ENCODE assay signal across 24 mouse cellular contexts in genomic region chr2:31042881-31043280, GRCm38 (mm10).
A peak's percentile ranks its signal among the peaks of the same experiment; 100 is the strongest.
DNase-seq lines count a peak whose midpoint lies in the region; ATAC-seq and TF ChIP-seq lines count a peak whose summit lies in the region.
"Had no signal": no experiment of that assay in that cellular context is flagged by ENCODE, and none has a peak within 500 bp of the region (broad histone marks: within the 10 kb centered on the region; RNA-seq: fewer than 3 reads in every experiment).

No protein-coding gene starts in this region.

- no peak for TF ChIP-seq CTCF in stomach, postnatal 0 days (IDR thresholded peaks at IDR 0.05; ENCODE audit: low read depth)

- 0 out of 2 replicates have a peak overlapping the region, but pooled peaks have one; percentile 22 for H3K27ac ChIP-seq in embryonic facial prominence, embryonic 15.5 days (replicated peaks)
- H3K27ac ChIP-seq in embryonic facial prominence, embryonic 10.5 days (replicated peaks) = no peak overlapping the region
- peak overlapping the region; percentile 67 for H3K27ac ChIP-seq in stomach, postnatal 0 days (replicated peaks)
- no peak overlapping the region for H3K27ac ChIP-seq in hindbrain, embryonic 13.5 days
- H3K27ac ChIP-seq: embryonic facial prominence, embryonic 12.5 days; gastrocnemius, adult 2 months; hindbrain, postnatal 0 days; liver, embryonic 13.5 days; neural tube, embryonic 15.5 days had no signal

- DNase-seq in embryonic facial prominence, embryonic 10.5 days (ENCODE audit: low spot score) = no peak
- peak; percentile 67 for DNase-seq in ES-CJ7 (ENCODE audit: low read depth, low spot score)
- DNase-seq in brain, adult 2 months (ENCODE audit: low read depth, low spot score) = peak; percentile 50
- DNase-seq in stomach, postnatal 0 days (ENCODE audit: low spot score) = no peak
- DNase-seq in spleen, postnatal 4 days (ENCODE audit: low spot score in 2 of 2) = no peak
- DNase-seq in cerebellum, postnatal 36 days = no peak
- DNase-seq: adrenal gland, postnatal 25 days; cerebellum, adult 9-11 months; gastrocnemius, adult 2 months; kidney, adult 9 months; liver, embryonic 13.5 days; lung, adult 2 months; lung, postnatal 14 days; thymus, adult 18-20 months; thymus, postnatal 36 days had no signal

- peak; percentile 20 for TF ChIP-seq EP300 in stomach, postnatal 0 days (optimal IDR thresholded peaks at IDR 0.05)

- ATAC-seq in embryonic facial prominence, embryonic 15.5 days (ENCODE audit: insufficient number of reproducible peaks, low FRiP score, low TSS enrichment, low read depth) = no peak
- peak; percentile 70 for ATAC-seq in stomach, postnatal 0 days (ENCODE audit: low FRiP score, low TSS enrichment)
- no peak for ATAC-seq in hindbrain, embryonic 13.5 days (ENCODE audit: low FRiP score)
- ATAC-seq: forebrain, embryonic 14.5 days; hindbrain, postnatal 0 days; intestine, embryonic 16.5 days had no signal

- H3K9ac ChIP-seq in embryonic facial prominence, embryonic 15.5 days = no peak overlapping the region
- H3K9ac ChIP-seq in stomach, postnatal 0 days (ENCODE audit: low read length) = no peak overlapping the region
- H3K9ac ChIP-seq in hindbrain, embryonic 13.5 days = no peak overlapping the region
- H3K9ac ChIP-seq: embryonic facial prominence, embryonic 12.5 days; liver, embryonic 13.5 days; neural tube, embryonic 15.5 days had no signal

- H3K27me3 ChIP-seq in embryonic facial prominence, embryonic 15.5 days = no peaks in the 10 kb centered on the region
- no peaks in the 10 kb centered on the region for H3K27me3 ChIP-seq in embryonic facial prominence, embryonic 10.5 days (replicated peaks; ENCODE audit: low read depth, poor library complexity, severe bottlenecking)
- H3K27me3 ChIP-seq in stomach, postnatal 0 days (ENCODE audit: control insufficient read depth, insufficient read depth, low read length) = no peaks in the 10 kb centered on the region
- no peaks in the 10 kb centered on the region for H3K27me3 ChIP-seq in hindbrain, embryonic 13.5 days
- H3K27me3 ChIP-seq: embryonic facial prominence, embryonic 12.5 days; liver, embryonic 13.5 days; neural tube, embryonic 15.5 days had no signal

- H3K4me1 ChIP-seq in embryonic facial prominence, embryonic 15.5 days = no peaks in the 10 kb centered on the region
- H3K4me1 ChIP-seq in embryonic facial prominence, embryonic 10.5 days = no peaks in the 10 kb centered on the region
- H3K4me1 ChIP-seq in stomach, postnatal 0 days (replicated peaks; ENCODE audit: control insufficient read depth, insufficient read depth) = no peaks in the 10 kb centered on the region
- no peaks in the 10 kb centered on the region for H3K4me1 ChIP-seq in hindbrain, embryonic 13.5 days (replicated peaks)
- H3K4me1 ChIP-seq: embryonic facial prominence, embryonic 12.5 days; neural tube, embryonic 15.5 days had no signal

- peaks cover 4% of the 10 kb centered on the region; the same call in 1 of the 2 replicates for H3K9me3 ChIP-seq in embryonic facial prominence, embryonic 15.5 days (replicated peaks)
- H3K9me3 ChIP-seq in embryonic facial prominence, embryonic 10.5 days = no peaks in the 10 kb centered on the region; the same call in 1 of the 2 replicates
- H3K9me3 ChIP-seq in stomach, postnatal 0 days (ENCODE audit: control insufficient read depth, low read length) = no peaks in the 10 kb centered on the region
- no peaks in the 10 kb centered on the region for H3K9me3 ChIP-seq in hindbrain, embryonic 13.5 days
- H3K9me3 ChIP-seq: liver, embryonic 13.5 days; neural tube, embryonic 15.5 days had no signal

- H3K36me3 ChIP-seq in embryonic facial prominence, embryonic 15.5 days = peaks cover 62% of the 10 kb centered on the region
- H3K36me3 ChIP-seq in embryonic facial prominence, embryonic 10.5 days (replicated peaks) = peaks cover 58% of the 10 kb centered on the region
- peaks cover 11% of the 10 kb centered on the region for H3K36me3 ChIP-seq in stomach, postnatal 0 days (ENCODE audit: control insufficient read depth, insufficient read depth, low read length)
- H3K36me3 ChIP-seq in hindbrain, embryonic 13.5 days = peaks cover 48% of the 10 kb centered on the region

- whole genome bisulfite sequencing in embryonic facial prominence, embryonic 15.5 days = 84% methylated on average over 6 of the region's 6 CpGs
- WGBS in embryonic facial prominence, embryonic 10.5 days = 91% methylated on average over 6 of the region's 6 CpGs
- 64% methylated on average over 6 of the region's 6 CpGs for WGBS in stomach, postnatal 0 days
- WGBS in hindbrain, embryonic 13.5 days = 94% methylated on average over 6 of the region's 6 CpGs

- H3K4me2 ChIP-seq in embryonic facial prominence, embryonic 15.5 days (replicated peaks) = no peak overlapping the region
- no peak overlapping the region for H3K4me2 ChIP-seq in stomach, postnatal 0 days (replicated peaks; ENCODE audit: low read depth)
- H3K4me2 ChIP-seq in hindbrain, embryonic 13.5 days = no peak overlapping the region
- H3K4me2 ChIP-seq: embryonic facial prominence, embryonic 12.5 days; heart, embryonic 11.5 days; liver, embryonic 13.5 days; midbrain, embryonic 11.5 days; neural tube, embryonic 15.5 days had no signal

- H3K4me3 ChIP-seq in embryonic facial prominence, embryonic 15.5 days (replicated peaks) = no peak overlapping the region
- no peak overlapping the region for H3K4me3 ChIP-seq in embryonic facial prominence, embryonic 10.5 days
- H3K4me3 ChIP-seq in stomach, postnatal 0 days (ENCODE audit: low read depth, low read length) = no peak overlapping the region
- H3K4me3 ChIP-seq in hindbrain, embryonic 13.5 days = no peak overlapping the region
- H3K4me3 ChIP-seq: embryonic facial prominence, embryonic 12.5 days; gastrocnemius, adult 2 months; liver, embryonic 13.5 days; neural tube, embryonic 15.5 days had no signal

Comparison
In these comparisons a context has a peak if more than half of its experiments do, and no peak if none do; other contexts are left out.
1. H3K27ac ChIP-seq: peak in embryonic facial prominence, embryonic 15.5 days (single experiment) and stomach, postnatal 0 days (single experiment); none in embryonic facial prominence, embryonic 10.5 days (single experiment) and hindbrain, embryonic 13.5 days (single experiment).
2. DNase-seq: peak in ES-CJ7 (single experiment) and brain, adult 2 months (single experiment); none in embryonic facial prominence, embryonic 10.5 days (single experiment), stomach, postnatal 0 days (single experiment), spleen, postnatal 4 days (0 of 2) and cerebellum, postnatal 36 days (0 of 2).